Mouse (Mus musculus) stomach, embryonic 16.5 days (tissue): ENCODE measurements around the gene Med17. TPM values are rescaled to one million over a fixed set of nuclear protein-coding genes. Genes with fewer than 3 reads are reported as not detected.

Experiments used
- ATAC-seq: fragments of 200-750 bp; cut with Nextera tagmentation; 2 replicates; pipeline ENCODE4 v1.8.0; 2017; ENCODE audit warnings: moderate number of reproducible peaks, moderate TSS enrichment; ENCODE audit not compliant: insufficient read depth, low FRiP score
- H3K27ac ChIP-seq: fragments of 300-500 bp; sonication (generic); 2 replicates; pipeline ENCODE4 v1.5.1; 2014; ENCODE audit warnings: low read length
- H3K27me3 ChIP-seq: fragments of 300-500 bp; sonication (generic); 2 replicates; pipeline ENCODE4 v1.6.1; 2014; ENCODE audit warnings: low read length, control low read depth, mixed read lengths; ENCODE audit not compliant: control insufficient read depth, insufficient read depth
- H3K36me3 ChIP-seq: fragments of 300-500 bp; sonication (generic); 2 replicates; pipeline ENCODE4 v1.6.1; 2014; ENCODE audit warnings: low read length; ENCODE audit not compliant: control insufficient read depth, insufficient read depth
- H3K4me1 ChIP-seq: fragments of 300-500 bp; sonication (generic); 2 replicates; pipeline ENCODE4 v1.6.1; 2014; ENCODE audit warnings: low read length, control low read depth, mixed read lengths; ENCODE audit not compliant: control insufficient read depth, insufficient read depth
- H3K4me2 ChIP-seq: fragments of 300-500 bp; sonication (generic); 2 replicates; pipeline ENCODE4 v1.6.1; 2014; ENCODE audit warnings: low read depth, low read length, mixed read lengths
- H3K4me3 ChIP-seq: fragments of 300-500 bp; sonication (generic); replicated peaks from 2 replicates; pipeline ENCODE4 v1.5.1; 2014; ENCODE audit warnings: mild to moderate bottlenecking, low read length
- H3K9ac ChIP-seq: fragments of 300-500 bp; sonication (generic); 2 replicates; pipeline ENCODE4 v1.6.1; 2014; ENCODE audit warnings: low read length
- H3K9me3 ChIP-seq: fragments of 300-500 bp; sonication (generic); replicated peaks from 2 replicates; pipeline ENCODE4 v1.6.1; 2016; ENCODE audit warnings: low read length, control low read depth; ENCODE audit not compliant: control insufficient read depth
- WGBS: fragments of 180-500 bp; shearing (Covaris S2); extraction: QIAGEN DNeasy Blood & Tissue Kit; methylation state at CpG from one replicate; pipeline ENCODE4 v1.1.7; 2014; 5-methylcytosine and 5-hydroxymethylcytosine counted together
- microRNA-seq: library from miRNA; unstranded; fragments of <30 nt; microRNA quantifications from one replicate; pipeline ENCODE4, GENCODE M21; 2016
- polyA plus RNA-seq: library from polyadenylated mRNA; unstranded; fragments of >200 nt; fragmentation: Nextera tagmentation; extraction: Ambion mirVana; gene quantifications from 2 replicates; pipeline ENCODE4 v1.2.1, GENCODE M21; 2015

Gene Med17
- polyA plus RNA-seq, 1 experiment from 2014 or later, result 26.8 TPM

GRCm38 (mm10) chr9:15233604-15234003 lies 46.1 kb downstream of the Med17 start:
- H3K4me2 ChIP-seq, result no peak overlapping the region
- H3K36me3 ChIP-seq, result no peaks in the 10 kb centered on the region
- no peaks in the 10 kb centered on the region for H3K4me1 ChIP-seq
- H3K9me3 ChIP-seq, result no peaks in the 10 kb centered on the region
- H3K4me3 ChIP-seq, result no peak overlapping the region
- H3K27ac ChIP-seq, result no peak overlapping the region
- 73% methylated on average over 1 of the region's 1 CpGs for WGBS
- H3K27me3 ChIP-seq, result 0 out of 2 replicates have a peak, but pooled peaks cover 4% of the 10 kb centered on the region
- no peak for ATAC-seq
- H3K9ac ChIP-seq, result no peak overlapping the region

DNA sequence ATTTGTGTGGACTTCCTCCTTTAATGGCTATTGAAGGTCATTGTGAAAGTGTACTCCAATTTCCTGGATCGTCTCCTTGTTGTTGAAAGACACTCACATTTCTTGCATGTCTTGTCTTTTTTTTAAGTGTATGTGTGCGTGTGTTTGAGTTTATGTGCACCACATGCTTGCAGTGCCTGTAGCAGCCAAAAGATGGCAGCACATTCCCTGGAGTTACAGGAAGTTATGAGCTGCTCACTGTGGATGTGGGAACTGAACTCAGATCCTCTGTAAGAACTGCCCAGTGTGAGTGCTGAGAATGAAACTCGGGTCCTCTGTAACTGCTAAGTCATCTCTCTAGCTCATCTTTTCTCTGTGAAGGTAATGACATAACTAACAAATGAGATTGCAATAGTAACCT lies 47.3 kb downstream of the Med17 start:
- no peaks in the 10 kb centered on the region for H3K9me3 ChIP-seq
- H3K4me3 ChIP-seq, result no peak overlapping the region
- H3K27me3 ChIP-seq, result 0 out of 2 replicates have a peak, but pooled peaks cover 3% of the 10 kb centered on the region
- no peak overlapping the region for H3K27ac ChIP-seq
- WGBS, result 90% methylated on average over 3 of the region's 3 CpGs
- no peaks in the 10 kb centered on the region for H3K4me1 ChIP-seq
- no peak overlapping the region for H3K9ac ChIP-seq
- no peak for ATAC-seq
- H3K36me3 ChIP-seq, result no peaks in the 10 kb centered on the region
- no peak overlapping the region for H3K4me2 ChIP-seq

DNA sequence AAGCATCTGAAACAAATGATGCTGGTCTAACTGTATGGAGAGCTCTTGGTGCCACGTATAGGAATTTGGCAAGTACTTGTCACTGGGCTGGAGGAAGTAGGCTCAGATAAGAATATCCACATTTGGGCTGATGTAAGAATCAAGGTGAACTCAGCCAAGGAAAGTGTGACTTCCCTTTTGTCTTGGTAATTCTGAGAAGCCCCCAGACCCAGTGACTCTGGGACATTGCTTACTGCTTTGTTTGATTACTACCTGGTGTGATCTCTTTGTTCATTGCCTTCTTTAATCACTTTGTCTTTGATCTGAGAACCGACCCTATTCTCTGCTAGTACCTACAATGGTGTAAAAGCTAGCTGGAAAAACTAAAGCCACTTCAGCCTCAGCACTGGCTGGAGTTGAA lies 54.8 kb downstream of the Med17 start:
- Histone ChIP-seq H3K4me2 (no peak overlapping the region), H3K27ac (no peak overlapping the region)
- WGBS, result 32% methylated on average over 2 of the region's 2 CpGs

DNA sequence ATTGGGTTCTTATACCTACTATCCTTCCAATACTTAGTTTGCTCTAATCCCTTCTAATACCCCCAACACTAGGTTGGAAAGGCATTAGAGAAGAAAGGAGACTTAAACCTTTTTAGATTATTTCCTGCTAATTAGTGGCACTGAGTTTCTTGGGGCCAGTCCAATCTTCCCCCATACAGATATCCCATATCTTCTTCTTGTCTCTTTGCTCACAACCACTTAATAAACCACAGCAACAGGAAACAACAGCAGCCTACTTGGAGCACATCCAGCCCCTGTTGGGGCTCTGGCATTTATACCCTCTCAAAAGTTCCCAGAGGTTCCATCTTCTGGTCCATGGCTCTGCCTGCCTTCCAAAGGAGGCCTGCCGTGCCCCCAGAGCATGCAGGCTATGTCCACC lies 66.0 kb downstream of the Med17 start:
- no peak overlapping the region for H3K27ac ChIP-seq
- no peaks in the 10 kb centered on the region for H3K36me3 ChIP-seq
- no peaks in the 10 kb centered on the region for H3K4me1 ChIP-seq
- no peak overlapping the region for H3K4me3 ChIP-seq
- ATAC-seq, result no peak
- H3K27me3 ChIP-seq, result no peaks in the 10 kb centered on the region
- 60% methylated on average over 1 of the region's 1 CpGs for WGBS
- H3K9ac ChIP-seq, result no peak overlapping the region
- H3K4me2 ChIP-seq, result no peak overlapping the region
- H3K9me3 ChIP-seq, result no peaks in the 10 kb centered on the region

More for the DNA sequence above, 54.8 kb downstream of the Med17 start:
- H3K4me1 ChIP-seq, result no peaks in the 10 kb centered on the region
- no peak overlapping the region for H3K9ac ChIP-seq
- no peaks in the 10 kb centered on the region for H3K36me3 ChIP-seq
- H3K4me3 ChIP-seq, result no peak overlapping the region
- H3K9me3 ChIP-seq, result no peaks in the 10 kb centered on the region
- no peaks in the 10 kb centered on the region for H3K27me3 ChIP-seq
- no peak for ATAC-seq

DNA sequence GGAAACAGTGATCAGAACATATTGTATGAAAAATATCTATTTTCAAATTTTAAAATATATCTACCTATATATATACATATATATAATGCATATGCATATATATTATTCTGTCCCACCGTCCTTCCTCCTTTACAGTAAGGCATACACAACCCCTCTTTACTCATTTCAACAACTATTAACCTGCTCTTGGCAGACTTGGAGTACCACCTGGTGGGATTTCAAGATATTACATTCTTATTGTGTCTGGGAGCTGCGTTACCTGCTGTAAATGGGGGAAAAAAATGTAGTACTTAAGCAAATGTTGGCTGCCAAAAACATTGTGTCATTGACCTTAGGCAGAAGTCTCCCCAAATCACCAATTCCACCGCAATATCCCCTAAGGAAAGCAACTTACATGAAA lies 67.9 kb downstream of the Med17 start:
- Histone ChIP-seq H3K4me2 (no peak overlapping the region), H3K4me3 (no peak overlapping the region), H3K27me3 (no peaks in the 10 kb centered on the region), H3K27ac (no peak overlapping the region), H3K9ac (no peak overlapping the region), H3K36me3 (no peaks in the 10 kb centered on the region), H3K4me1 (no peaks in the 10 kb centered on the region), H3K9me3 (no peaks in the 10 kb centered on the region)
- no peak for ATAC-seq
- WGBS, result 73% methylated on average over 3 of the region's 3 CpGs

Small RNAs within 50 kb of the gene (microRNA-seq; reads per million reads assigned to microRNA genes)
- gene Gm49349 (not detected), gene mmu-mir-7650 (not detected)

Other genes with a start within 250 kb of the Med17 start
- gene Panx1, start 234.5 kb downstream of the Med17 start, polyA plus RNA-seq, result 24.6 and 25.9 TPM in 2 replicates
- 0.05 TPM in 1 of 2 replicates, not detected in the other for gene Hephl1, start 167.8 kb downstream of the Med17 start, polyA plus RNA-seq
- 7.4 and 10.8 TPM in 2 replicates for gene Vstm5, start 40.9 kb downstream of the Med17 start, polyA plus RNA-seq
- gene Taf1d, start 26.3 kb upstream of the Med17 start, polyA plus RNA-seq, result 55.2 and 70.1 TPM in 2 replicates
- gene 4931406C07Rik, start 26.5 kb upstream of the Med17 start, polyA plus RNA-seq, result 8.9 and 9.0 TPM in 2 replicates
- gene Cep295, start 77.9 kb upstream of the Med17 start, polyA plus RNA-seq, result 13.3 and 13.6 TPM in 2 replicates
- 2.8 and 3.9 TPM in 2 replicates for gene Smco4, start 213.5 kb upstream of the Med17 start, polyA plus RNA-seq